Mouse (Mus musculus) midbrain, embryonic 14.5 days (tissue): ENCODE measurements around the gene Ppp2r5d. TPM values are rescaled to one million over a fixed set of nuclear protein-coding genes. Genes with fewer than 3 reads are reported as not detected.

Source experiments
- ATAC-seq: fragments of 200-750 bp; cut with Nextera tagmentation; 2 replicates; pipeline ENCODE4 v1.8.0; 2017; ENCODE audit warnings: moderate number of reproducible peaks, moderate library complexity; ENCODE audit not compliant: low FRiP score, low TSS enrichment
- DNase-seq: peaks from one replicate; pipeline ENCODE4 v3.0.0-alpha.2; 2015
- H3K27ac ChIP-seq: fragments of 300-500 bp; sonication (generic); replicated peaks from 2 replicates; pipeline ENCODE4 v1.5.1; 2014; ENCODE audit warnings: mild to moderate bottlenecking, low read depth, low read length, moderate library complexity
- H3K27me3 ChIP-seq: fragments of 300-500 bp; sonication (generic); 2 replicates; pipeline ENCODE4 v1.6.1; 2014; ENCODE audit warnings: low read length, control low read depth, mixed read lengths; ENCODE audit not compliant: control insufficient read depth, insufficient read depth
- H3K36me3 ChIP-seq: fragments of 300-500 bp; sonication (generic); 2 replicates; pipeline ENCODE4 v1.6.1; 2014; ENCODE audit warnings: low read length, control low read depth; ENCODE audit not compliant: control insufficient read depth, insufficient read depth
- H3K4me1 ChIP-seq: fragments of 300-500 bp; sonication (generic); 2 replicates; pipeline ENCODE4 v1.6.1; 2014; ENCODE audit warnings: mild to moderate bottlenecking, antibody characterized with exemption, low read length, control low read depth; ENCODE audit not compliant: control insufficient read depth, insufficient read depth
- H3K4me2 ChIP-seq: fragments of 300-500 bp; sonication (generic); 2 replicates; pipeline ENCODE4 v1.6.1; 2014; ENCODE audit warnings: mild to moderate bottlenecking, low read length, moderate library complexity
- H3K4me3 ChIP-seq: fragments of 300-500 bp; sonication (generic); replicated peaks from 2 replicates; pipeline ENCODE4 v1.5.1; 2014; ENCODE audit warnings: low read depth, low read length
- H3K9ac ChIP-seq: fragments of 300-500 bp; sonication (generic); replicated peaks from 2 replicates; pipeline ENCODE4 v1.6.1; 2014; ENCODE audit warnings: mild to moderate bottlenecking, low read length, moderate library complexity
- H3K9me3 ChIP-seq: fragments of 300-500 bp; sonication (generic); 2 replicates; pipeline ENCODE4 v1.6.1; 2016; ENCODE audit warnings: low read length, control low read depth, mixed read lengths; ENCODE audit not compliant: control insufficient read depth
- WGBS: fragments of 180-500 bp; shearing (Covaris S2); extraction: QIAGEN DNeasy Blood & Tissue Kit; methylation state at CpG from one replicate; pipeline ENCODE4 v1.1.7; 2014; 5-methylcytosine and 5-hydroxymethylcytosine counted together
- polyA plus RNA-seq: library from polyadenylated mRNA; unstranded; fragments of >200 nt; fragmentation: Nextera tagmentation; extraction: Ambion mirVana; gene quantifications from 2 replicates; pipeline ENCODE4 v1.2.1, GENCODE M21; 2014

The Ppp2r5d gene
- polyA plus RNA-seq, 1 experiment from 2014 or later = 81.4 TPM

DNA sequence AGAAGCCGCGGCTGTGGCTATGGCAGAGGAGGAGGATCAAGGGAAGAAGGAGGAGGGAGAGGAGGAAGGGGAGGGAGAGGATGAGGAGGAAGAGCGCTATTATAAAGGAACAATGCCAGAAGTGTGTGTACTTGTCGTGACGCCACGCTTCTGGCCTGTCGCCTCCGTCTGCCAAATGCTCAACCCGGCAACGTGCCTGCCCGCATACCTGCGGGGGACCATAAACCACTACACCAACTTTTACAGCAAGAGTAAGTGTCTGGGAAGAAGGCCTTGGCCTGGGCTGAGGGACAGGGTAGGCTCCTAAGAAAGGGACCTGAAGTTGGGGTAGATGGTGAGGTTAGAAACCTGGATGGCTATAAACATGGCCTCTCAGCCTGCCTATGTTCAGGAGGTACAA, 42.9 kb downstream of the Ppp2r5d start:
- Histone ChIP-seq H3K4me1 (no peaks in the 10 kb centered on the region), H3K4me2 (no peak overlapping the region), H3K4me3 (no peak overlapping the region), H3K9ac (no peak overlapping the region), H3K36me3 (peaks cover 94% of the 10 kb centered on the region), H3K27ac (no peak overlapping the region), H3K9me3 (no peaks in the 10 kb centered on the region), H3K27me3 (no peaks in the 10 kb centered on the region)
- DNase-seq = no peak
- no peak for ATAC-seq
- WGBS = 94% methylated on average over 12 of the region's 12 CpGs

GRCm38 (mm10) chr17:46661351-46661750, 43.6 kb downstream of the Ppp2r5d start:
- peaks cover 96% of the 10 kb centered on the region for H3K36me3 ChIP-seq
- WGBS = 93% methylated on average over 9 of the region's 9 CpGs
- H3K27me3 ChIP-seq = no peaks in the 10 kb centered on the region
- no peaks in the 10 kb centered on the region for H3K4me1 ChIP-seq
- H3K9me3 ChIP-seq = no peaks in the 10 kb centered on the region
- DNase-seq = no peak
- H3K9ac ChIP-seq = no peak overlapping the region
- no peak for ATAC-seq
- no peak overlapping the region for H3K4me2 ChIP-seq
- H3K27ac ChIP-seq = no peak overlapping the region
- H3K4me3 ChIP-seq = no peak overlapping the region

GRCm38 (mm10) chr17:46656054-46656453, 48.9 kb downstream of the Ppp2r5d start:
- H3K27me3 ChIP-seq = no peaks in the 10 kb centered on the region
- H3K4me3 ChIP-seq = no peak overlapping the region
- H3K9me3 ChIP-seq = no peaks in the 10 kb centered on the region
- H3K4me2 ChIP-seq = no peak overlapping the region
- H3K4me1 ChIP-seq = peaks cover 14% of the 10 kb centered on the region
- WGBS = 92% methylated on average over 6 of the region's 6 CpGs
- H3K36me3 ChIP-seq = peaks cover 79% of the 10 kb centered on the region
- no peak overlapping the region for H3K27ac ChIP-seq
- ATAC-seq (no peak), DNase-seq (no peak)
- H3K9ac ChIP-seq = no peak overlapping the region

DNA sequence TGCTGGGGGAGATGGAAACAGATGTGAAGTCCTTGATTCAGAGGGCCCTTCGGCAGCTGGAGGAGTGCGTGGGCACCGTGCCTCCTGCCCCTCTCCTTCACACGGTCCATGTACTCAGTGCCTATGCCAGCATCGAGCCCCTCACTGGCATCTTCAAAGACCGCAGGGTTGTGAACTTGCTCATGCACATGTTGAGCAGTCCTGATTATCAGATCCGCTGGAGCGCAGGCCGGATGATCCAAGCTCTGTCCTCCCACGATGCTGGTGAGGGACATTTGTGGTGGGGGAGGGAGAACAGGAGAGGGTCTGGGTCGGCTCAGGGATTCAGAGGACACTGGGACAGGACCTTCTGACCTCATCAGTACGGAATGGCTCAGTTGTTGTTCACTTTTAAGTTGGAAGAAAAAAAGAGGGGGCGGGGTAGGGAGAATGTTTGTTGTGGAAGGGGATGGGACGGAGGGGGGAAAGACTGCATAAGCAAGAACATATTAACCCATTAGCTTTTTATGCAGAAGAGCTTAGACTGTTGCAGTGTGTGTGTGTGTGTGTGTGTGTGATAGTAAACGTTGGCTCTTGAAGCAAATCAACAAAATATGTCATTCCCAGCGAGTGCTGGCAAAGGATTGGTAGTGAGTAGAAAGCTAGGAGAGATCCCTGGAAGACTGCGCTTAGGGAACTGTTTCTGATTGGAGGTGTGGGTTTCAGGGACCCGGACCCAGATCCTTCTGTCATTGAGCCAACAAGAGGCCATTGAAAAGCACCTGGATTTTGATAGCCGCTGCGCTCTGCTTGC, 53.0 kb downstream of the Ppp2r5d start:
- Histone ChIP-seq H3K9me3 (no peaks in the 10 kb centered on the region), H3K4me1 (peaks cover 25% of the 10 kb centered on the region), H3K4me3 (peak overlapping the region; percentile 67), H3K27ac (no peak overlapping the region), H3K4me2 (peak overlapping the region; percentile 88), H3K36me3 (peaks cover 46% of the 10 kb centered on the region), H3K27me3 (no peaks in the 10 kb centered on the region), H3K9ac (peak overlapping the region; percentile 96)
- ATAC-seq = no peak
- 79% methylated on average over 20 of the region's 20 CpGs for WGBS
- no peak for DNase-seq

GRCm38 (mm10) chr17:46651292-46651691, 53.6 kb downstream of the Ppp2r5d start:
- peak overlapping the region; percentile 96 for H3K9ac ChIP-seq
- H3K27ac ChIP-seq = peak overlapping the region; percentile 95
- 79% methylated on average over 17 of the region's 17 CpGs for WGBS
- H3K9me3 ChIP-seq = no peaks in the 10 kb centered on the region
- ATAC-seq (no peak), DNase-seq (no peak)
- H3K4me3 ChIP-seq = peak overlapping the region; percentile 67
- no peaks in the 10 kb centered on the region for H3K27me3 ChIP-seq
- H3K4me1 ChIP-seq = peaks cover 31% of the 10 kb centered on the region
- H3K4me2 ChIP-seq = peak overlapping the region; percentile 88
- H3K36me3 ChIP-seq = peaks cover 39% of the 10 kb centered on the region

GRCm38 (mm10) chr17:46650232-46651031, 54.5 kb downstream of the Ppp2r5d start, which contains the start of gene Cul7:
Gene Cul7 (plus strand): TSS chr17:46650337.
- no peaks in the 10 kb centered on the region for H3K9me3 ChIP-seq
- peak; percentile 96 for DNase-seq
- H3K36me3 ChIP-seq = peaks cover 30% of the 10 kb centered on the region
- under 1% methylated on average over 58 of the region's 58 CpGs for WGBS
- H3K4me2 ChIP-seq = peak within 1 kb of the TSS; percentile 88
- peaks cover 31% of the 10 kb centered on the region for H3K4me1 ChIP-seq
- H3K27me3 ChIP-seq = no peaks in the 10 kb centered on the region
- H3K27ac ChIP-seq = peak within 1 kb of the TSS; percentile 95
- H3K4me3 ChIP-seq = peak within 1 kb of the TSS; percentile 67
- H3K9ac ChIP-seq = peak within 1 kb of the TSS; percentile 96
- ATAC-seq = peak; percentile 94

DNA sequence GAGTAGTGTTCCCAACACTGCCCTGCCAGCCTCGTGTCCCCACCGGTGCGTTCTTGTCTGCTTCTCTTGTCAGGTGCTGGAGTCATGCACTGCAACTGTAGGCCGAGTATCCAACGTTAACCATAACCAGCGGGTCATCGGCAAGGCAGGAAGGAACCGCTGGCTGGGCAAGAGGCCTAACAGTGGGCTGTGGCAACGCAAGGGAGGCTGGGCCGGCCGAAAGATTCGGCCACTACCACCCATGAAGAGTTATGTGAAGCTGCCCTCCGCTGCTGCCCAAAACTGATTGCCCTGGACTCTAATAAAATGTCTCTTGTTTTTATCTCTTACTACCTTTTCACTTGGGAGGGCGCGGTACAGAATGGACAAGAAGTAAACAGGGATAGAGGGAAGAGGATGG, 55.1 kb downstream of the Ppp2r5d start:
- H3K9me3 ChIP-seq = no peaks in the 10 kb centered on the region
- H3K36me3 ChIP-seq = peaks cover 28% of the 10 kb centered on the region
- WGBS = 33% methylated on average over 15 of the region's 15 CpGs
- no peaks in the 10 kb centered on the region for H3K27me3 ChIP-seq
- H3K4me1 ChIP-seq = peaks cover 37% of the 10 kb centered on the region
- DNase-seq (peak; percentile 17), ATAC-seq (no peak)
- peak overlapping the region; percentile 67 for H3K4me3 ChIP-seq
- H3K4me2 ChIP-seq = peak overlapping the region; percentile 88
- H3K9ac ChIP-seq = peak overlapping the region; percentile 96
- H3K27ac ChIP-seq = peak overlapping the region; percentile 95

DNA sequence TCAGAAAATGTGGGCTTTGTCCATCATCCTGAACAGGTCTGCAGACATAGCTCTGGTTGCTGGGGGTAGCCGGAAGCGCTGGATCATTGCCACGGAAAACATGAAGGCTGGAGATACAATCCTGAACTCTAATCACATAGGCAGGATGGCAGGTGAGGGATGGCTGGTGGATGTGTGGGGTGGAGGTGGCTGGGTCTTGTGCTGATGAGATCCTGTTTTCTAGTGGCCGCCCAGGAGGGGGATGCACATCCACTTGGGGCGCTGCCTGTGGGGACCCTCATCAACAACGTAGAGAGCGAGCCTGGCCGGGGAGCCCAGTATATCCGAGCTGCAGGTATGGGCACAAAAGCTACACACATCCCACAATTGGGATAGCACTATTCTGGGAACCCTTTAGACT, 56.5 kb downstream of the Ppp2r5d start:
- Histone ChIP-seq H3K9me3 (no peaks in the 10 kb centered on the region), H3K4me1 (peaks cover 43% of the 10 kb centered on the region), H3K27me3 (no peaks in the 10 kb centered on the region), H3K9ac (no peak overlapping the region), H3K36me3 (peaks cover 17% of the 10 kb centered on the region), H3K27ac (no peak overlapping the region), H3K4me2 (no peak overlapping the region), H3K4me3 (no peak overlapping the region)
- ATAC-seq (no peak), DNase-seq (no peak)
- WGBS = 92% methylated on average over 9 of the region's 9 CpGs
